Mouse (Mus musculus) lung, adult 2 months (tissue): Measurements from ENCODE around the gene Mrps6.

ENCODE experiments used
- CTCF ChIP-seq: fragments of 200-500 bp; IDR thresholded peaks from 2 replicates; pipeline ENCODE4 v1.5.1; 2011; ENCODE audit warnings: mild to moderate bottlenecking, low read length, control low read depth; ENCODE audit not compliant: insufficient read depth
- POLR2A ChIP-seq: fragments of 200-500 bp; IDR thresholded peaks from 2 replicates; pipeline ENCODE4 v1.6.1; 2011; ENCODE audit warnings: low read depth, mild to moderate bottlenecking, control low read depth, low read length, borderline replicate concordance; ENCODE audit errors: extremely low read depth

DNA sequence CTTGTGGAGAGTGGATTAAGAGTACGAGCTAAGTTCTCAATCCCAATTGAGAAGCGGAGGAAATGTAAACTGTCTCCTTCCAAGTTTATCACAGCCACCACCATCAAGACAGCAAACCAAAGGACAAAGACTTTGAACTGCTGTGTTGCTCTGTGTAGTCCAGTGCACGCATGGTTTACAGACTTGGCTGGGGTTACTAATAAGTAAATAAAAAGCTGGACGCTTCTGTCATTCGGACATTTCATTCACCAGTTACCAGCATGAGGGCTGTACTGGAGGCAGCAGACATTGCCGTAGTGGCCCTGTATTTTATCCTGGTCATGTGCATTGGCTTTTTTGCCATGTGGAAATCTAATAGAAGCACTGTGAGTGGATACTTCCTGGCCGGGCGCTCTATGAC lies 18.7 kb downstream of the Mrps6 start:
- TF ChIP-seq CTCF = no peak
- no peak for TF ChIP-seq POLR2A
